Mouse (Mus musculus) embryonic facial prominence, embryonic 13.5 days (tissue): Measurements from ENCODE around the gene Atp2a1. TPM values are rescaled to one million over a fixed set of nuclear protein-coding genes. Genes with fewer than 3 reads are reported as not detected.
"Not testable (repeated sequence)": the region's sequence is repeated elsewhere in the genome, so short reads cannot be mapped to it uniquely, and the experiment has no call there.

ENCODE experiments used
- ATAC-seq: fragments of 200-750 bp; cut with Nextera tagmentation; 2 replicates; pipeline ENCODE4 v1.8.0; 2017; ENCODE audit warnings: low read depth; ENCODE audit not compliant: insufficient number of reproducible peaks, insufficient read depth, low FRiP score, low TSS enrichment
- H3K27ac ChIP-seq: fragments of 300-500 bp; sonication (generic); 2 replicates; pipeline ENCODE4 v1.5.1; 2015; ENCODE audit warnings: moderate library complexity, mild to moderate bottlenecking, inconsistent platforms
- H3K27me3 ChIP-seq: fragments of 300-500 bp; sonication (generic); 2 replicates; pipeline ENCODE4 v1.6.1; 2015; ENCODE audit warnings: mild to moderate bottlenecking, inconsistent platforms
- H3K36me3 ChIP-seq: fragments of 300-500 bp; sonication (generic); 2 replicates; pipeline ENCODE4 v1.6.1; 2015; ENCODE audit warnings: mild to moderate bottlenecking, inconsistent platforms
- H3K4me1 ChIP-seq: fragments of 300-500 bp; sonication (generic); 2 replicates; pipeline ENCODE4 v1.6.1; 2015; ENCODE audit warnings: inconsistent platforms
- H3K4me2 ChIP-seq: fragments of 300-500 bp; sonication (generic); 2 replicates; pipeline ENCODE4 v1.6.1; 2015; ENCODE audit warnings: moderate library complexity, mild to moderate bottlenecking, inconsistent platforms
- H3K4me3 ChIP-seq: fragments of 300-500 bp; sonication (generic); 2 replicates; pipeline ENCODE4 v1.5.1; 2015; ENCODE audit warnings: mild to moderate bottlenecking, inconsistent platforms
- H3K9ac ChIP-seq: fragments of 300-500 bp; sonication (generic); 2 replicates; pipeline ENCODE4 v1.6.1; 2015; ENCODE audit warnings: mild to moderate bottlenecking, inconsistent platforms
- H3K9me3 ChIP-seq: fragments of 300-500 bp; sonication (generic); 2 replicates; pipeline ENCODE4 v1.6.1; 2016; ENCODE audit warnings: inconsistent platforms
- WGBS: fragments of 180-500 bp; shearing (Covaris S2); methylation state at CpG from one replicate; pipeline ENCODE4 v1.1.7; 2015; ENCODE audit warnings: mixed read lengths; 5-methylcytosine and 5-hydroxymethylcytosine counted together
- polyA plus RNA-seq: library from polyadenylated mRNA; unstranded; fragments of >200 nt; fragmentation: Nextera tagmentation; extraction: Ambion mirVana; gene quantifications from 2 replicates; pipeline ENCODE4 v1.2.1, GENCODE M21; 2015

The Atp2a1 gene
- polyA plus RNA-seq, 1 experiment from 2014 or later = 11.5 TPM

GRCm38 (mm10) chr7:126494120-126494519, 31.2 kb upstream of the Atp2a1 start:
- Histone ChIP-seq H3K36me3 (peaks cover 96% of the 10 kb centered on the region), H3K4me1 (no peaks in the 10 kb centered on the region), H3K9ac (no peak overlapping the region), H3K27me3 (no peaks in the 10 kb centered on the region), H3K27ac (no peak overlapping the region), H3K4me2 (no peak overlapping the region), H3K9me3 (no peaks in the 10 kb centered on the region), H3K4me3 (no peak overlapping the region)
- no peak for ATAC-seq
- WGBS = 89% methylated on average over 6 of the region's 6 CpGs

DNA sequence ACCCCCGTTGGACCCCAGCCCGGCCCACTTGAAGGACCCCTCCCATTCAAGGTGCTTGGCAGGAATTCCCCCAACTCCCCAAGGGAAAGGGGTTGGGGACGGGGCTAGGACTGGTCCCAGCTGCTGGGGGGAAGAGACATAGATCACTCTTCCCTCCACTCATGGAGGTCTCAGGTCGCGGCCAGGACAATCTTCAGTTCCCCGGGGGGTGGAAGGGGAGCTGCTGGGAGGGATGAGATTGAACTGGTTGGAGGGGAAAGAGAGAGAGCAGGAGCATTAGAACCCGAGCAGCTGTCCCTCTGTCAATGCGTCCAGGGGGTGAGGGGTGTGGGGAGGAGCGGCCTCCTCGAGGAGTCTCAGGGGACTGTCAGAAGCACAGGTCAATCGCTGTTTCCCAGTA, 29.1 kb upstream of the Atp2a1 start:
- Histone ChIP-seq H3K4me2 (no peak overlapping the region), H3K27ac (no peak overlapping the region), H3K27me3 (no peaks in the 10 kb centered on the region), H3K36me3 (peaks cover 81% of the 10 kb centered on the region), H3K9ac (peak overlapping the region; percentile 21; the same call in 1 of the 2 replicates), H3K9me3 (no peaks in the 10 kb centered on the region), H3K4me3 (no peak overlapping the region), H3K4me1 (peaks cover 9% of the 10 kb centered on the region)
- ATAC-seq = no peak
- WGBS = 57% methylated on average over 11 of the region's 11 CpGs

DNA sequence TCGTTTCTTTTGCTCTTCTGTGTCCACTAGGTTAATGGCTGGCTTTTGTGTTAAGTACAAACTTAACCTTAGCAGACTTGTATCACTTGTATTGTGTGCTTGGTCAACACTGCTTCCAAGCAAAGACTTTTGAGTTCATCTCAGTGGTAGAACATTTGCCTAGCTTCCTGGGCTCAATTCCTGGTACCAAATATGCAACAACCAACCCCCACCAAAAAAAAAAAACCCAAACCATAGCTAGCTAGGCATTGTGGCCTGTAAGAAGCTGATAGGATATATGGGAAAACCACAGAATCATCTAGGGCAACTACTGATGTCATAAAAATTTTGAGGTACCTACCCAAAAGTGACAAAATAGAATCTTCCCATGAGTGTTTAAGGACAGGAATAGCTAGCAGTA, 28.1 kb upstream of the Atp2a1 start:
- Histone ChIP-seq H3K4me2 (no peak overlapping the region), H3K4me1 (peaks cover 9% of the 10 kb centered on the region), H3K4me3 (no peak overlapping the region), H3K27ac (no peak overlapping the region), H3K9ac (no peak overlapping the region), H3K27me3 (no peaks in the 10 kb centered on the region), H3K36me3 (peaks cover 71% of the 10 kb centered on the region), H3K9me3 (no peaks in the 10 kb centered on the region)
- 78% methylated on average over 1 of the region's 1 CpGs for WGBS
- no peak for ATAC-seq

DNA sequence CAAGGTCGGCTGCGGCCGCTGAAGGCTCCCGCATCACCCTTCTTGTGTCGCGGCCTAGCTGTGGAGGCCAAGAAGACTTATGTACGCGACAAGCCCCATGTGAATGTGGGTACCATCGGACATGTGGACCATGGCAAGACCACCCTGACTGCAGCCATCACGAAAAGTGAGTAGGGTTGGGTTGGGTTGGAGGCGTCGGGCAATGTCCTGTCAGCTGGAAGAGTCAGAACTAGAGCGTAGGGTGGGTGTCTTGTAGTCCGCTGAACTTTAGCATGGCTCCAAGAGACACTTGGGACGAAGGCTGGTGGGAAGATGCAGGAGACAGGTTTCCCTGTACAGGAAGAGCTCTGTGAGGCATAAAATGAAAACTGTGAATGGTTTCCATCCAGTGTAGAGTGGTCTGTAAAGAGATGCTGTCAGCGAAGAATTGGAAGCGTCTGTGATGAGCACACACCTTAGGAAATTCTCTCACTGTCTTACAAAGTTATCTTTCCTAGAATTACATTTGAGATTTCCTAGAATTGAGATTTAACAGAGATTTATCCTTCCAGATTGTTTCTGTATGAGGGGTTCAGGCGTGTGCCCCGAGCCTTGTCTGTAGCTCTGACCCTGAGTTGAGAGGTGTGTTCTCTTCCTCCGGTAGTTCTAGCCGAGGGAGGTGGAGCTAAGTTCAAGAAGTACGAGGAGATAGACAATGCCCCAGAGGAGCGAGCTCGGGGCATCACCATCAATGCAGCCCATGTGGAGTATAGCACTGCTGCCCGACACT, 24.9 kb upstream of the Atp2a1 start:
- H3K9ac ChIP-seq = peak overlapping the region; percentile 84
- H3K27me3 ChIP-seq, ATAC-seq, H3K9me3 ChIP-seq: not testable (repeated sequence)
- H3K36me3 ChIP-seq = peaks cover 39% of the 10 kb centered on the region
- peak overlapping the region; percentile 68 for H3K4me3 ChIP-seq
- H3K4me1 ChIP-seq = peaks cover 11% of the 10 kb centered on the region
- H3K4me2 ChIP-seq = peak overlapping the region; percentile 94
- WGBS = 16% methylated on average over 25 of the region's 25 CpGs
- H3K27ac ChIP-seq = 0 out of 2 replicates have a peak overlapping the region, but pooled peaks have one; percentile 60

DNA sequence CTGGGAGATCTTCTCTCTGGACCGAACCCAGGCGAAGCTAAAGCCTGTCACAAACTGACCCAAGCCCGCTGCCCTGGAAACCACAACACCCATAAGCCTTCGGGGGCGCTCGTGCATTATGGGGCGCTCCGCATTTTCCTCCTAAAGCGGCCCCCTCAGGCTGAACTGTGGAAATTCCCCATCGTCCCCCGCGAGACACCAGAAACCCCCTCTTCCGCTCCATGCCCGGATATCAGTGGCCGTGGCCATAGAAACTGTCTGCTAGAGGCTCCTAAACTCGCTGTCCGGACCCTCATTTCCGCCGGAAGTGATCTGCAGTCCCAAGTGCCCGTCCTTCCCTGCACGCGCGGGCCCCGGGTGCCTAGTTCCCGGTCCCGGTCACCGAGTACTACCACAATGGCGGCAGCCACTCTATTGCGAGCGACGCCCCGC, 24.2 kb upstream of the Atp2a1 start, which contains the start of gene Tufm:
Gene Tufm, plus strand, starts transcription at position 310 of the 432 bp plus-strand sequence.
- Histone ChIP-seq H3K27me3 (no peaks in the 10 kb centered on the region), H3K36me3 (peaks cover 32% of the 10 kb centered on the region), H3K4me1 (peaks cover 14% of the 10 kb centered on the region), H3K9ac (peak within 1 kb of the TSS; percentile 84), H3K27ac (peak within 1 kb of the TSS; percentile 74), H3K4me2 (peak within 1 kb of the TSS; percentile 94), H3K4me3 (peak within 1 kb of the TSS; percentile 68), H3K9me3 (no peaks in the 10 kb centered on the region)
- ATAC-seq = peak; percentile 85
- 0% methylated on average over 32 of the region's 32 CpGs for WGBS

GRCm38 (mm10) chr7:126482392-126482871, 19.5 kb upstream of the Atp2a1 start:
- peak overlapping the region; percentile 62 for H3K9ac ChIP-seq
- ATAC-seq = peak; percentile 49
- no peaks in the 10 kb centered on the region for H3K9me3 ChIP-seq
- WGBS = under 1% methylated on average over 23 of the region's 23 CpGs
- H3K27ac ChIP-seq = peak overlapping the region; percentile 71
- peak overlapping the region; percentile 66 for H3K4me2 ChIP-seq
- no peaks in the 10 kb centered on the region for H3K36me3 ChIP-seq
- peak overlapping the region; percentile 40 for H3K4me3 ChIP-seq
- H3K4me1 ChIP-seq = 0 out of 2 replicates have a peak, but pooled peaks cover 5% of the 10 kb centered on the region
- no peaks in the 10 kb centered on the region for H3K27me3 ChIP-seq

DNA sequence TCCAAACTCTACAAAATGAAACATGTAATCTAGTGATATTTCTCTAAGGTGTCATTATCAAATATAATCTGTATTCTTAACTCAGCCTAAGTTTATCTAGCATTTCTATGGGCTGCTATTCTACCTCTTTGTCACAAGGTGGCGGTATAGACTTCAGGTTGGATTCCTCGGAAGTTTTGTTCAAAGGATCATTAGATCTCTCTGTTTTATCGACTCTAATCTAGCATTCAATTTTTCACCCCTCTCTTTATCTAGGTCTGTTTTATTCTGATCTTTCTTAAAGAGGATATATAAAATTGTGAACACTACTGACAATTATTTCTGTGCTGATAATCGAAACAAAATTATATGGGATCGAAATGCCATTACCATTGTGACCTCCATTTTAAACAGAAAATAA, 18.8 kb upstream of the Atp2a1 start:
- H3K9ac ChIP-seq = no peak overlapping the region
- no peaks in the 10 kb centered on the region for H3K9me3 ChIP-seq
- no peak overlapping the region for H3K27ac ChIP-seq
- no peaks in the 10 kb centered on the region for H3K36me3 ChIP-seq
- no peak overlapping the region for H3K4me3 ChIP-seq
- H3K4me1 ChIP-seq = 0 out of 2 replicates have a peak, but pooled peaks cover 5% of the 10 kb centered on the region
- H3K27me3 ChIP-seq = no peaks in the 10 kb centered on the region
- no peak for ATAC-seq
- 25% methylated on average over 5 of the region's 5 CpGs for WGBS
- H3K4me2 ChIP-seq = no peak overlapping the region

- peak; percentile 77 for ATAC-seq
- H3K4me3 ChIP-seq = peak within 1 kb of the TSS; percentile 86
- H3K9me3 ChIP-seq = no peaks in the 10 kb centered on the region
- H3K27me3 ChIP-seq = no peaks in the 10 kb centered on the region
- peaks cover 17% of the 10 kb centered on the region for H3K4me1 ChIP-seq
- peaks cover 27% of the 10 kb centered on the region for H3K36me3 ChIP-seq
- H3K27ac ChIP-seq = peak within 1 kb of the TSS; percentile 94
- WGBS = under 1% methylated on average over 53 of the region's 53 CpGs
- H3K4me2 ChIP-seq = peak within 1 kb of the TSS; percentile 90
- H3K9ac ChIP-seq = peak within 1 kb of the TSS; percentile 96
These were observed 12.2 kb upstream of the Atp2a1 start, which contains the start of gene Sh2b1 for GRCm38 (mm10) chr7:126474993-126475581. Gene Sh2b1 (minus strand): TSS chr7:126475424.

DNA sequence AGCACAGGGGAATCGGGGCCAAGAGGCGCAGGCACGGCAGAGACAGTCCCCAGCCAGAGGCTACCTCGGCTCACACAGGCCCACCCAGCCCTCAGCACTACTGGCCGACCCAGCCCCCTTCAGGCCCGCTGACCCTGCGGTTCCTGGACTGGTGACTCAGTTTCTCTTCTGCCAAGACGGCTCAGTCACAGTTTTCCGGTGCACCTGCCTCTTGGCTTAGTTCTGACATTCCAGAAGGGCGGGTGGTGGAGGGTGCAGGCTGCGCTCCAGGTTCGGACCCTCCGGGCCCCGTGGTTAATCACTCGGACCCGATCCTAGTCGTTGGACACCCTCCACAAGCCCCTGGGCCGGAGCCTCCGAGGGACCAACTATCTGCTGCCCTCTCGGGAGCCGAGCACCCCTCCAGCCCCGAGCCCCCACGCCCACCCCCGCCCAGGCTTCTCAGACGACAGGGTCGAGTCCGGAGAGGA, 11.6 kb upstream of the Atp2a1 start:
- Histone ChIP-seq H3K9ac (peak overlapping the region; percentile 96), H3K27me3 (no peaks in the 10 kb centered on the region), H3K36me3 (peaks cover 33% of the 10 kb centered on the region), H3K4me1 (peaks cover 17% of the 10 kb centered on the region), H3K4me2 (peak overlapping the region; percentile 90), H3K9me3 (no peaks in the 10 kb centered on the region), H3K27ac (peak overlapping the region; percentile 94), H3K4me3 (peak overlapping the region; percentile 86)
- peak; percentile 45; the same call in 1 of the 2 replicates for ATAC-seq
- 2% methylated on average over 27 of the region's 27 CpGs for WGBS

- H3K4me1 ChIP-seq = peaks cover 17% of the 10 kb centered on the region
- no peak for ATAC-seq
- 76% methylated on average over 9 of the region's 9 CpGs for WGBS
- peak overlapping the region; percentile 96 for H3K9ac ChIP-seq
- no peaks in the 10 kb centered on the region for H3K27me3 ChIP-seq
- peak overlapping the region; percentile 86 for H3K4me3 ChIP-seq
- H3K4me2 ChIP-seq = peak overlapping the region; percentile 90
- H3K36me3 ChIP-seq = peaks cover 42% of the 10 kb centered on the region
- H3K27ac ChIP-seq = 0 out of 2 replicates have a peak overlapping the region, but pooled peaks have one; percentile 12
- H3K9me3 ChIP-seq = no peaks in the 10 kb centered on the region
These were observed 10.7 kb upstream of the Atp2a1 start for GRCm38 (mm10) chr7:126473470-126474086.

- H3K4me1 ChIP-seq = peaks cover 17% of the 10 kb centered on the region
- peaks cover 51% of the 10 kb centered on the region for H3K36me3 ChIP-seq
- no peak for ATAC-seq
- no peak overlapping the region for H3K27ac ChIP-seq
- H3K4me3 ChIP-seq = no peak overlapping the region
- H3K9me3 ChIP-seq = no peaks in the 10 kb centered on the region
- H3K9ac ChIP-seq = peak overlapping the region; percentile 96; the same call in 1 of the 2 replicates
- WGBS = 94% methylated on average over 16 of the region's 16 CpGs
- H3K4me2 ChIP-seq = no peak overlapping the region
- H3K27me3 ChIP-seq = no peaks in the 10 kb centered on the region
These were observed 9.8 kb upstream of the Atp2a1 start for GRCm38 (mm10) chr7:126472713-126473112.
